Mouse (Mus musculus) kidney, embryonic 16.5 days (tissue): Measurements from ENCODE around the gene Fam171a2. TPM values are rescaled to one million over a fixed set of nuclear protein-coding genes. Genes with fewer than 3 reads are reported as not detected.
A peak's percentile ranks its signal among the peaks of the same experiment; 100 is the strongest.

Experiments used
- ATAC-seq: fragments of 200-750 bp; cut with Nextera tagmentation; 2 replicates; pipeline ENCODE4 v1.8.0; 2017; ENCODE audit warnings: moderate TSS enrichment; ENCODE audit not compliant: low FRiP score, low TSS enrichment
- H3K27ac ChIP-seq: fragments of 300-500 bp; sonication (generic); 2 replicates; pipeline ENCODE4 v1.5.1; 2014; ENCODE audit warnings: low read length
- H3K27me3 ChIP-seq: fragments of 300-500 bp; sonication (generic); 2 replicates; pipeline ENCODE4 v1.6.1; 2014; ENCODE audit warnings: low read length, control low read depth, mixed read lengths; ENCODE audit not compliant: insufficient read depth
- H3K36me3 ChIP-seq: fragments of 300-500 bp; sonication (generic); 2 replicates; pipeline ENCODE4 v1.6.1; 2014; ENCODE audit warnings: low read length, control low read depth, mixed read lengths; ENCODE audit not compliant: insufficient read depth
- H3K4me1 ChIP-seq: fragments of 300-500 bp; sonication (generic); 2 replicates; pipeline ENCODE4 v1.6.1; 2014; ENCODE audit warnings: low read length, control low read depth, mixed read lengths; ENCODE audit not compliant: insufficient read depth
- H3K4me2 ChIP-seq: fragments of 300-500 bp; sonication (generic); replicated peaks from 2 replicates; pipeline ENCODE4 v1.6.1; 2014; ENCODE audit warnings: low read depth, low read length
- H3K4me3 ChIP-seq: fragments of 300-500 bp; sonication (generic); 2 replicates; pipeline ENCODE4 v1.5.1; 2014; ENCODE audit warnings: mild to moderate bottlenecking, low read length
- H3K9ac ChIP-seq: fragments of 300-500 bp; sonication (generic); replicated peaks from 2 replicates; pipeline ENCODE4 v1.6.1; 2014; ENCODE audit warnings: low read length
- H3K9me3 ChIP-seq: fragments of 300-500 bp; sonication (generic); 2 replicates; pipeline ENCODE4 v1.6.1; 2016; ENCODE audit warnings: low read length, control low read depth
- WGBS: fragments of 180-500 bp; shearing (Covaris S2); extraction: QIAGEN DNeasy Blood & Tissue Kit; methylation state at CpG from one replicate; pipeline ENCODE4 v1.1.7; 2014; 5-methylcytosine and 5-hydroxymethylcytosine counted together
- polyA plus RNA-seq: library from polyadenylated mRNA; unstranded; fragments of >200 nt; fragmentation: Nextera tagmentation; extraction: Ambion mirVana; gene quantifications from 2 replicates; pipeline ENCODE4 v1.2.1, GENCODE M21; 2015

Gene Fam171a2
- polyA plus RNA-seq, 1 experiment from 2014 or later: 5.3 TPM

DNA sequence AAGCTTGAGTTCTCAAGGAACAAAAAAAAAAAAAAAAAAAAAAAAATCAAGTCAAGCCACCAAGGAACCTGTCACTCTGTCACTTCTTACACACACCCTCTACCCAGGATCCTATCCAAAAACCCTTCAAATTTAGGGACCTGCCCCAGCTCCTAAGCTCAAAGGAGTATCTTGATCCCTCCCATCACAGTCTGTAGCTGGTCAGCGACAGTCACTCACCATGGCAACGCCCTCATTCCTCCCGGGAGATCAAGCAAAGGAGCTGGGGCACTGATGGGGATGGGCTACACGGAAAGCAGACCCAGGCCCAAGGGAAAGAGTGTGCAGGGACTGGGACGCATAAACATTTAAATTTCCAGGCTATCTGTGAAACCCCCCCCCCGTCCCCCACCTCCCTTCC, 2.7 kb downstream of the Fam171a2 start:
- ATAC-seq: no peak
- 11% methylated on average over 6 of the region's 6 CpGs for WGBS
- peaks cover 25% of the 10 kb centered on the region for H3K36me3 ChIP-seq
- H3K4me3 ChIP-seq: peak overlapping the region; percentile 89; the same call in 1 of the 2 replicates
- peak overlapping the region; percentile 91 for H3K27ac ChIP-seq
- no peaks in the 10 kb centered on the region for H3K27me3 ChIP-seq
- H3K4me2 ChIP-seq: peak overlapping the region; percentile 80
- no peaks in the 10 kb centered on the region for H3K9me3 ChIP-seq
- peaks cover 37% of the 10 kb centered on the region for H3K4me1 ChIP-seq
- H3K9ac ChIP-seq: no peak overlapping the region; the same call in 1 of the 2 replicates

GRCm38 (mm10) chr11:102444321-102444720, 3.2 kb downstream of the Fam171a2 start:
- no peak overlapping the region for H3K9ac ChIP-seq
- peaks cover 30% of the 10 kb centered on the region for H3K36me3 ChIP-seq
- no peak overlapping the region for H3K4me3 ChIP-seq
- H3K27me3 ChIP-seq: no peaks in the 10 kb centered on the region
- no peak for ATAC-seq
- H3K9me3 ChIP-seq: no peaks in the 10 kb centered on the region
- 68% methylated on average over 3 of the region's 3 CpGs for WGBS
- no peak overlapping the region for H3K4me2 ChIP-seq
- no peak overlapping the region for H3K27ac ChIP-seq
- peaks cover 37% of the 10 kb centered on the region for H3K4me1 ChIP-seq

GRCm38 (mm10) chr11:102443740-102444139, 3.7 kb downstream of the Fam171a2 start:
- Histone ChIP-seq H3K36me3 (peaks cover 36% of the 10 kb centered on the region), H3K4me1 (peaks cover 32% of the 10 kb centered on the region), H3K4me2 (no peak overlapping the region), H3K27ac (no peak overlapping the region), H3K9ac (no peak overlapping the region), H3K27me3 (no peaks in the 10 kb centered on the region), H3K9me3 (no peaks in the 10 kb centered on the region), H3K4me3 (no peak overlapping the region)
- no peak for ATAC-seq
- 63% methylated on average over 12 of the region's 12 CpGs for WGBS

DNA sequence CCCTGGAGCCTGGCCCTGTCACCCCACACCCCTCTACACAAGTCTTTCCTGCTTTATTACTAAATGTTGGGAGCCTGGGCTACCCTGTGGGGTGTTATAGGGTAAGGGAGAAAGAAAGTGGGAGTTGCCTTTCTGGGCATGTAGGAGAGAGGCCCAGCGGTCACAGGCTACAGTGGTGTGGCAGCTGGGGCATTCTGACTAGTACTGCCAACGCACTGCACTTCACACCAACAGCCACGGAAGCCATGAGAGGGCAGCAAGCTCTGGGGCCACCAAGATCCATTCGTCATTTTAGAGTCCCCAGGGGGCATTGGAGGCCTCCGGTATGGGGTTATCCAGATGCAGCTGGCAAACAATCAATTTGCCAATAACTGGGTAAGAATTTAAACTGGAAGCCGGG, 5.4 kb downstream of the Fam171a2 start:
- Histone ChIP-seq H3K27me3 (no peaks in the 10 kb centered on the region), H3K4me1 (peaks cover 39% of the 10 kb centered on the region), H3K9me3 (no peaks in the 10 kb centered on the region), H3K9ac (no peak overlapping the region), H3K27ac (no peak overlapping the region), H3K36me3 (peaks cover 36% of the 10 kb centered on the region), H3K4me3 (no peak overlapping the region), H3K4me2 (no peak overlapping the region)
- 86% methylated on average over 6 of the region's 6 CpGs for WGBS
- no peak for ATAC-seq

GRCm38 (mm10) chr11:102441434-102441833, 6.0 kb downstream of the Fam171a2 start:
- ATAC-seq: no peak
- Histone ChIP-seq H3K4me3 (no peak overlapping the region), H3K36me3 (peaks cover 38% of the 10 kb centered on the region)

GRCm38 (mm10) chr11:102440255-102440654, 7.2 kb downstream of the Fam171a2 start:
- Histone ChIP-seq H3K27me3 (no peaks in the 10 kb centered on the region), H3K4me2 (no peak overlapping the region), H3K4me3 (no peak overlapping the region), H3K27ac (no peak overlapping the region), H3K9ac (no peak overlapping the region), H3K36me3 (peaks cover 49% of the 10 kb centered on the region), H3K9me3 (no peaks in the 10 kb centered on the region), H3K4me1 (peaks cover 30% of the 10 kb centered on the region)
- no peak for ATAC-seq
- 84% methylated on average over 8 of the region's 8 CpGs for WGBS

More at GRCm38 (mm10) chr11:102441434-102441833, 6.0 kb downstream of the Fam171a2 start:
- Histone ChIP-seq H3K9me3 (no peaks in the 10 kb centered on the region), H3K27ac (no peak overlapping the region), H3K27me3 (no peaks in the 10 kb centered on the region), H3K4me1 (peaks cover 42% of the 10 kb centered on the region), H3K9ac (no peak overlapping the region), H3K4me2 (no peak overlapping the region)
- WGBS: 82% methylated on average over 3 of the region's 3 CpGs

DNA sequence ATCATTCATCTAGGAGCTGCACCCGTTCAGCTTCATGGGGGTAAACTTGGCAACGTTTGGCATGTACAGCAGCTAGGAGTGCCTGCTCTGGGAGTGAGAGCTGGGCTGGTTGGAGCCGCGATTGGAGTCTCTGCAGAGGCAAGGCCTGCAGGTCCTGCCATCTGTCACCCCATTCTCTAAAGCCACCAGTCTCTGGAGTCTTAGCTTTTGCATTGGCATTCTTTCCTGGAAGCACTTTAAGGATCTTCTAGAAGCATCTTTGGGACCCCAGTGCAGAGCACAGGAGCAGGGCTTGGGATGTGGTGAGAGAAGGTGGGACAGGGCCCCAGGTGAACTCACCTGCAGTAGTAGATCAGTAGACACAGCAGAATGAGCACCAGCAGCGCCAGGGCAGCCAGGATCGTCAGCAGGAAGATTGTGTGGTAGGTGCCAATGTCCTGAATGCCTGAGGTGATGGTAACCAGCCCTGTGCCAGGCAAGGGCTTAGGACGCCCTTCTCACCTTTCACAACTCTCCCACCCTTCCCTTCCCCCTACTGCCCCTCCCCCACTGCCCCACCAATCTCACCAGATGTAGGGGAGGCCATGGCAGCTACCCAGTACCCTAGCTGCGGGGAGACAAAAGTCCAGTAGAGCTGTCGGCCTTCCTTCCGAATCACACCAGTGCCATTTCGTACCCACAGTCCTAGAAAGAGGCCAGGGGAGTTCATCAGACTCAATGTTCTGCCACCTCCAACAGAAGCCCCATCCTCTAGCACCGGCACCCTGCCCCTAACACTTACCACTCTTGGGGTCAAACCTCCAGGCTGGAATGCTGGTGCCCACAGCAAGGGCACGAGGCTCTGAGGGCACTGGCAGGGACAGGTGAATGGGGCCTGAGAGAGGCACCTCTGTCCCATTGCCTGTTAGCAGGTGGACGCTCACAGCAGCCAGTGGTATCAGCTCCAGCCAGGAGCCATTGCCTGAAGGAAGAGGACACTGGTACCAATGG, 8.1 kb downstream of the Fam171a2 start:
- H3K4me1 ChIP-seq: peaks cover 22% of the 10 kb centered on the region
- H3K27ac ChIP-seq: no peak overlapping the region
- H3K9me3 ChIP-seq: no peaks in the 10 kb centered on the region
- no peak overlapping the region for H3K4me2 ChIP-seq
- no peak overlapping the region for H3K4me3 ChIP-seq
- WGBS: 84% methylated on average over 14 of the region's 14 CpGs
- H3K36me3 ChIP-seq: peaks cover 57% of the 10 kb centered on the region
- no peak for ATAC-seq
- H3K9ac ChIP-seq: no peak overlapping the region
- H3K27me3 ChIP-seq: no peaks in the 10 kb centered on the region

GRCm38 (mm10) chr11:102438212-102439092, 9.0 kb downstream of the Fam171a2 start:
- H3K4me3 ChIP-seq: peak overlapping the region; percentile 52
- H3K9me3 ChIP-seq: no peaks in the 10 kb centered on the region
- H3K27me3 ChIP-seq: no peaks in the 10 kb centered on the region
- WGBS: 15% methylated on average over 75 of the region's 77 CpGs
- H3K9ac ChIP-seq: peak overlapping the region; percentile 70
- no peak overlapping the region; the same call in 1 of the 2 replicates for H3K27ac ChIP-seq
- peak; percentile 28 for ATAC-seq
- peak overlapping the region; percentile 96 for H3K4me2 ChIP-seq
- peaks cover 57% of the 10 kb centered on the region for H3K36me3 ChIP-seq
- peaks cover 20% of the 10 kb centered on the region for H3K4me1 ChIP-seq

DNA sequence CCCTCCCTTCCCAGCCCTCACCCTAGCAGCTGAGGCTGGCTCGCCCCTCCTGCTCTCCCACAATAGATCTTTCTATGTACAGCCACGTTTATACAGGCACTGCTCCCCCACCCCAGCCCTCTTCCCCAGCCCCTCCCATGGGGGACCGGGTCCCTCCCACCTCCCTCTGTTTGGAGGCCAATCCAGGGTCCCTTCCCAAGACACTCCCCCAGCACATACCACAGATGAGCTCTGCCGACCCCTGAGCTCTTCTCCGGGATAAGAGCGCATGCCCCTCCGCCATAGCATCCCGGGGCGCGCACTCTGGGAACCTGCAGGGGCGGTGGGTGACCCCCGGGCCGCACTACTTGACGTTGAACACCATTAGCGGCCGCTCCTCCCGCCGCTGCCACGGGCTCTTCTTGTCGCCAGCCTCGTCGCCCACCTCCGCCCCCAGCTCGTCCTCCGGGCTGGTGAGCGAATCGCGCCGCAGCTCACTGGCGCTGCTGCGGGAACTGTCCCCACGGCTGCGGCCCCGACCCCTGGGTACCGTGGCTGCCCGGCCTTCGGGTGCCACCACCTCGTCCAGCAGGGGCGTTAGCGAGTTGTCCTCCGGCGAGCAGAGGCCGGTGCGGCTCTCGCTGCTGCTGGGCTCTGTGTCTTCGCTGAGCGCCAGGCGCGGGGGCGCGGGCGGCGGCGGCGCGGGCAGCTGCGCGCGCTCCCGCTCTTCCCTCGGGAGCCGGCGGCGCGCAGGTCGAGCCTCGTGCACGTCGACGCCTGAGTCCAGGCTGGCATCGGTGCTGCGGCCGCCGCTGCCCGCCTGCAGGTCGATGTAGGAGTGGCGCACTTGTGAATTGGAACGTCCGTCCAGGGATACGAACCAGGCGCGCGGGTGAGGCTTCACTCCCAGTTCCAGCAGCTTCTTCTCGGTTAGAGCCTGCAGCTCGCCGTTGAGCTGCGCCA, 10.1 kb downstream of the Fam171a2 start:
- WGBS: 9% methylated on average over 81 of the region's 87 CpGs
- H3K36me3 ChIP-seq: peaks cover 55% of the 10 kb centered on the region
- H3K4me3 ChIP-seq: peak overlapping the region; percentile 52
- no peaks in the 10 kb centered on the region for H3K9me3 ChIP-seq
- H3K4me2 ChIP-seq: peak overlapping the region; percentile 96
- H3K9ac ChIP-seq: peak overlapping the region; percentile 70
- peak overlapping the region; percentile 53; the same call in 1 of the 2 replicates for H3K27ac ChIP-seq
- peak; percentile 61 for ATAC-seq
- H3K4me1 ChIP-seq: peaks cover 23% of the 10 kb centered on the region
- no peaks in the 10 kb centered on the region for H3K27me3 ChIP-seq
